ENCODE assay signal across 8 mouse cellular contexts in genomic region chr13:59889468-59890117, GRCm38 (mm10).
DNase-seq lines count a peak whose midpoint lies in the region; ATAC-seq and TF ChIP-seq lines count a peak whose summit lies in the region.

No protein-coding gene starts in this region.

- H3K4me2 ChIP-seq in forebrain, embryonic 16.5 days (ENCODE audit: low read length): no peak overlapping the region
- no peak overlapping the region for H3K4me2 ChIP-seq in hindbrain, embryonic 15.5 days
- no peak overlapping the region for H3K4me2 ChIP-seq in midbrain, embryonic 11.5 days

- H3K4me3 ChIP-seq in forebrain, embryonic 16.5 days (replicated peaks; ENCODE audit: low read length): no peak overlapping the region
- no peak overlapping the region for H3K4me3 ChIP-seq in hindbrain, embryonic 15.5 days
- H3K4me3 ChIP-seq in midbrain, embryonic 11.5 days (ENCODE audit: low read depth, low read length): no peak overlapping the region
- H3K4me3 ChIP-seq in thymus, adult 2 months (ENCODE audit: control insufficient read depth, insufficient read depth, low read length): no peak overlapping the region

- TF ChIP-seq CTCF in thymus, adult 2 months (IDR thresholded peaks at IDR 0.05; ENCODE audit: borderline replicate concordance, control insufficient read depth, extremely low read depth, insufficient read depth, low read length, poor library complexity): no peak

- ATAC-seq in forebrain, embryonic 16.5 days: peak; percentile 76
- ATAC-seq in hindbrain, embryonic 15.5 days (ENCODE audit: low FRiP score, low read depth): peak; percentile 77
- ATAC-seq in midbrain, embryonic 11.5 days (ENCODE audit: low FRiP score): peak; percentile 86

- 0 out of 2 replicates have a peak, but pooled peaks cover 2% of the 10 kb centered on the region for H3K9me3 ChIP-seq in forebrain, embryonic 16.5 days (ENCODE audit: control insufficient read depth, low read length)
- no peaks in the 10 kb centered on the region for H3K9me3 ChIP-seq in hindbrain, embryonic 15.5 days
- peaks cover 4% of the 10 kb centered on the region; the same call in 1 of the 2 replicates for H3K9me3 ChIP-seq in midbrain, embryonic 11.5 days (ENCODE audit: control insufficient read depth, low read length)

- no peaks in the 10 kb centered on the region for H3K27me3 ChIP-seq in forebrain, embryonic 16.5 days (replicated peaks; ENCODE audit: control insufficient read depth, insufficient read depth, low read length)
- peaks cover 4% of the 10 kb centered on the region; the same call in 1 of the 2 replicates for H3K27me3 ChIP-seq in hindbrain, embryonic 15.5 days
- H3K27me3 ChIP-seq in midbrain, embryonic 11.5 days (ENCODE audit: control insufficient read depth, insufficient read depth, low read length): no peaks in the 10 kb centered on the region
- no peaks in the 10 kb centered on the region for H3K27me3 ChIP-seq in thymus, adult 2 months (ENCODE audit: control insufficient read depth, insufficient read depth, low read length)

- H3K36me3 ChIP-seq in forebrain, embryonic 16.5 days (ENCODE audit: control insufficient read depth, insufficient read depth): no peaks in the 10 kb centered on the region
- H3K36me3 ChIP-seq in hindbrain, embryonic 15.5 days: no peaks in the 10 kb centered on the region
- no peaks in the 10 kb centered on the region for H3K36me3 ChIP-seq in midbrain, embryonic 11.5 days (ENCODE audit: control insufficient read depth, insufficient read depth, low read length)
- no peaks in the 10 kb centered on the region for H3K36me3 ChIP-seq in thymus, adult 2 months (ENCODE audit: control insufficient read depth, insufficient read depth, low read length)

- no peak overlapping the region for H3K27ac ChIP-seq in forebrain, embryonic 16.5 days (ENCODE audit: low read length)
- H3K27ac ChIP-seq in hindbrain, embryonic 15.5 days (replicated peaks): no peak overlapping the region
- no peak overlapping the region for H3K27ac ChIP-seq in midbrain, embryonic 11.5 days (ENCODE audit: low read depth, low read length)
- no peak overlapping the region for H3K27ac ChIP-seq in thymus, adult 2 months (ENCODE audit: control insufficient read depth, insufficient read depth, low read length)

- WGBS in forebrain, embryonic 16.5 days: 19% methylated on average over 10 of the region's 10 CpGs
- 18% methylated on average over 10 of the region's 10 CpGs for WGBS in hindbrain, embryonic 15.5 days
- WGBS in midbrain, embryonic 11.5 days: 21% methylated on average over 10 of the region's 10 CpGs
- WGBS in thymus, adult 2 months: 31% methylated on average over 10 of the region's 10 CpGs

- no peak overlapping the region for H3K9ac ChIP-seq in forebrain, embryonic 16.5 days (replicated peaks; ENCODE audit: low read depth, low read length)
- no peak overlapping the region for H3K9ac ChIP-seq in hindbrain, embryonic 15.5 days
- no peak overlapping the region for H3K9ac ChIP-seq in midbrain, embryonic 11.5 days (ENCODE audit: low read length)

- peak; percentile 71 for DNase-seq in MN1 (ENCODE audit: low spot score)
- DNase-seq in adrenal gland, postnatal 14 days: peak; percentile 76
- peak; percentile 7 to 48 for DNase-seq in left cerebral cortex, adult 8-10 months (ENCODE audit: low spot score in 2 of 2)
- DNase-seq in midbrain, embryonic 11.5 days (ENCODE audit: low spot score, missing footprints): peak; percentile 94
- DNase-seq in telencephalon, adult 2 months (ENCODE audit: low read depth, low spot score): peak; percentile 49
- no peak for DNase-seq in thymus, adult 2 months

- peaks cover 10% of the 10 kb centered on the region for H3K4me1 ChIP-seq in forebrain, embryonic 16.5 days (replicated peaks; ENCODE audit: control insufficient read depth, insufficient read depth, low read length)
- peaks cover 5% of the 10 kb centered on the region for H3K4me1 ChIP-seq in hindbrain, embryonic 15.5 days (replicated peaks)
- peaks cover 3% of the 10 kb centered on the region; the same call in 1 of the 2 replicates for H3K4me1 ChIP-seq in midbrain, embryonic 11.5 days (ENCODE audit: control insufficient read depth, insufficient read depth, low read length)
- no peaks in the 10 kb centered on the region for H3K4me1 ChIP-seq in thymus, adult 2 months (replicated peaks; ENCODE audit: control insufficient read depth, insufficient read depth, low read length)

- no peak for TF ChIP-seq POLR2A in thymus, adult 2 months (IDR thresholded peaks at IDR 0.05; ENCODE audit: control insufficient read depth, extremely low read depth, insufficient read depth, low read length, poor library complexity)
